Mouse (Mus musculus): ENCODE results near the gene Fam173b. TPM values are rescaled to one million over a fixed set of nuclear protein-coding genes. Genes with fewer than 3 reads are reported as not detected.

Fam173b gene
- polyA plus RNA-seq, 1 experiment, result 4.0 TPM

GRCm38 (mm10) chr15:31586519-31586918 is 15.1 kb upstream of the Fam173b start:
- no peak overlapping the region for H3K27ac ChIP-seq (ENCODE audit: insufficient read depth, low read depth, low read length)
- H3K4me3 ChIP-seq (ENCODE audit: low read depth, low read length), result no peak overlapping the region
- TF ChIP-seq CTCF (IDR thresholded peaks at IDR 0.05; ENCODE audit: extremely low read depth, insufficient read length, insufficient replicate concordance, low read depth, low read length) (peak; percentile 89; the same call in 1 of the 2 replicates), POLR2A (IDR thresholded peaks at IDR 0.05; ENCODE audit: low read depth, low read length) (no peak)
- no peaks in the 10 kb centered on the region for H3K27me3 ChIP-seq (ENCODE audit: control insufficient read depth, insufficient read depth, low read length)
- WGBS, result 3% methylated on average over 4 of the region's 4 CpGs
- peaks cover 28% of the 10 kb centered on the region for H3K36me3 ChIP-seq (ENCODE audit: control insufficient read depth, insufficient read depth, low read length)
- peaks cover 26% of the 10 kb centered on the region for H3K4me1 ChIP-seq (ENCODE audit: control insufficient read depth, insufficient read depth, insufficient read length, low read length)

- Histone ChIP-seq H3K27ac (ENCODE audit: insufficient read depth, low read depth, low read length) (no peak overlapping the region), H3K36me3 (ENCODE audit: control insufficient read depth, insufficient read depth, low read length) (peaks cover 37% of the 10 kb centered on the region), H3K27me3 (ENCODE audit: control insufficient read depth, insufficient read depth, low read length) (no peaks in the 10 kb centered on the region), H3K4me3 (ENCODE audit: low read depth, low read length) (no peak overlapping the region), H3K4me1 (ENCODE audit: control insufficient read depth, insufficient read depth, insufficient read length, low read length) (peaks cover 16% of the 10 kb centered on the region; the same call in 1 of the 2 replicates)
- WGBS, result 54% methylated on average over 2 of the region's 2 CpGs
- TF ChIP-seq CTCF (IDR thresholded peaks at IDR 0.05; ENCODE audit: extremely low read depth, insufficient read length, insufficient replicate concordance, low read depth, low read length) (no peak), POLR2A (IDR thresholded peaks at IDR 0.05; ENCODE audit: low read depth, low read length) (no peak)
These were observed 13.9 kb upstream of the Fam173b start for GRCm38 (mm10) chr15:31587789-31588188.

DNA sequence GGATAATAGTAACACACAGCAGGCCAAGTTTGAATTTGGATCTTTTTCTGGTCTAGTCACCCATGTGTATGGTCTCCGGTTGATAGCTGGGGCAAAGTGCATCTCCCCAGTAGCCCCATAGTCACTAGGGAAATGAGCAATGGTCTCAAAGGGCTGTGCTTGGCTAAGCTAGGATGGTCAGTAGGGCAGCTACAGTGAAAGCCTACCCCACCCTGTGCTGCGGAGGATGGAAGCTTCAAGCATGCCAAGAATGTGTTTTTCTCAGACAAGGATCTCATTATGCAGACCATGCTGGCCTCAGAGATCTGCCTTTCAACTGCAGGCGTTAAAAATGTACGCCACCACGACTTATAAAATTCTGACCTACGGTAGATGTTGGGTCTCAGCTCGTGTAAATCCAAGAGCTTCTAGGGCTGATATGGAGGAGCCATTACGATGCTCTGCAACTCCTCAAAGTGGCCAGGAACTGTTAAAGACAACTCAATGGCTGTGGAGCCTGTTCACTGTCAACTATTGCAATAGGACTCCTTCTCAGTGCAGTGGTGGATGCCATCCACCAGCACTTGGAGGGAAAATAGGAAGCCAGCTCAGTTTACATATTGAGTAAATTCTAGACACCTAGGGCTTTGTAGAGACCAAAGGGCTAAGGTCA is 12.5 kb upstream of the Fam173b start:
- H3K4me1 ChIP-seq (ENCODE audit: control insufficient read depth, insufficient read depth, insufficient read length, low read length), result peaks cover 10% of the 10 kb centered on the region; the same call in 1 of the 2 replicates
- no peak overlapping the region for H3K27ac ChIP-seq (ENCODE audit: insufficient read depth, low read depth, low read length)
- H3K4me3 ChIP-seq (ENCODE audit: low read depth, low read length), result no peak overlapping the region
- 62% methylated on average over 8 of the region's 8 CpGs for WGBS
- TF ChIP-seq CTCF (IDR thresholded peaks at IDR 0.05; ENCODE audit: extremely low read depth, insufficient read length, insufficient replicate concordance, low read depth, low read length) (no peak), POLR2A (IDR thresholded peaks at IDR 0.05; ENCODE audit: low read depth, low read length) (no peak)
- H3K27me3 ChIP-seq (ENCODE audit: control insufficient read depth, insufficient read depth, low read length), result no peaks in the 10 kb centered on the region
- H3K36me3 ChIP-seq (ENCODE audit: control insufficient read depth, insufficient read depth, low read length), result peaks cover 49% of the 10 kb centered on the region

GRCm38 (mm10) chr15:31590176-31590575 is 11.5 kb upstream of the Fam173b start:
- WGBS, result 89% methylated on average over 5 of the region's 5 CpGs
- H3K36me3 ChIP-seq (ENCODE audit: control insufficient read depth, insufficient read depth, low read length), result peaks cover 58% of the 10 kb centered on the region
- TF ChIP-seq POLR2A (IDR thresholded peaks at IDR 0.05; ENCODE audit: low read depth, low read length) (no peak), CTCF (IDR thresholded peaks at IDR 0.05; ENCODE audit: extremely low read depth, insufficient read length, insufficient replicate concordance, low read depth, low read length) (no peak)
- H3K4me3 ChIP-seq (ENCODE audit: low read depth, low read length), result no peak overlapping the region
- no peaks in the 10 kb centered on the region for H3K27me3 ChIP-seq (ENCODE audit: control insufficient read depth, insufficient read depth, low read length)
- H3K27ac ChIP-seq (ENCODE audit: insufficient read depth, low read depth, low read length), result no peak overlapping the region
- H3K4me1 ChIP-seq (ENCODE audit: control insufficient read depth, insufficient read depth, insufficient read length, low read length), result peaks cover 3% of the 10 kb centered on the region; the same call in 1 of the 2 replicates

GRCm38 (mm10) chr15:31592531-31592930 is 9.1 kb upstream of the Fam173b start:
- Histone ChIP-seq H3K27me3 (ENCODE audit: control insufficient read depth, insufficient read depth, low read length) (no peaks in the 10 kb centered on the region), H3K4me3 (ENCODE audit: low read depth, low read length) (no peak overlapping the region), H3K36me3 (ENCODE audit: control insufficient read depth, insufficient read depth, low read length) (peaks cover 70% of the 10 kb centered on the region), H3K4me1 (ENCODE audit: control insufficient read depth, insufficient read depth, insufficient read length, low read length) (no peaks in the 10 kb centered on the region), H3K27ac (ENCODE audit: insufficient read depth, low read depth, low read length) (no peak overlapping the region)
- 74% methylated on average over 8 of the region's 8 CpGs for WGBS
- TF ChIP-seq POLR2A (IDR thresholded peaks at IDR 0.05; ENCODE audit: low read depth, low read length) (no peak), CTCF (IDR thresholded peaks at IDR 0.05; ENCODE audit: extremely low read depth, insufficient read length, insufficient replicate concordance, low read depth, low read length) (no peak)

- WGBS, result 76% methylated on average over 14 of the region's 14 CpGs
- TF ChIP-seq POLR2A (IDR thresholded peaks at IDR 0.05; ENCODE audit: low read depth, low read length) (no peak), CTCF (IDR thresholded peaks at IDR 0.05; ENCODE audit: extremely low read depth, insufficient read length, insufficient replicate concordance, low read depth, low read length) (no peak)
- no peak overlapping the region for H3K27ac ChIP-seq (ENCODE audit: insufficient read depth, low read depth, low read length)
- H3K4me1 ChIP-seq (ENCODE audit: control insufficient read depth, insufficient read depth, insufficient read length, low read length), result no peaks in the 10 kb centered on the region; the same call in 1 of the 2 replicates
- H3K36me3 ChIP-seq (ENCODE audit: control insufficient read depth, insufficient read depth, low read length), result peaks cover 64% of the 10 kb centered on the region
- no peaks in the 10 kb centered on the region for H3K27me3 ChIP-seq (ENCODE audit: control insufficient read depth, insufficient read depth, low read length)
- H3K4me3 ChIP-seq (ENCODE audit: low read depth, low read length), result no peak overlapping the region
These were observed 7.4 kb upstream of the Fam173b start for GRCm38 (mm10) chr15:31594260-31594659.

DNA sequence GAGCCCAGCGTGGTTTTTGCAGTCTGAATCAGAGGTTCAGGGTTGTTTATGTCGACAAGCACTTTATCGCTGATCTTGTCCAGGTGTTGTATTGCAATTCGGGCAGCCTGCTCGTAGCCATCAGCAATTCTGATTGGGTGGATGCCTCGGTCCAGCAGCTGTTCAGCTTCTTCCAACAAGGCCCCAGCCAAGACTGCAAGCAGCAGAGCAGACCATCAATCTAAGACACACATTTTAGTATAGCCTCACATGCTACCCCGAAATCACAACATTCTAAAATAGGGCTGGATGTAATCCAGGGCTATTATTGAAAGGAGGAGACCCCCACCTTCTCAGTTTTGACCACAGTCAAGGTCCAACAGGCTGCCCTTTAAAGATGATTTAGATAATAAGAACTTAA is 6.0 kb upstream of the Fam173b start:
- no peak overlapping the region for H3K4me3 ChIP-seq (ENCODE audit: low read depth, low read length)
- WGBS, result 71% methylated on average over 7 of the region's 7 CpGs
- peaks cover 6% of the 10 kb centered on the region; the same call in 1 of the 2 replicates for H3K4me1 ChIP-seq (ENCODE audit: control insufficient read depth, insufficient read depth, insufficient read length, low read length)
- H3K27me3 ChIP-seq (ENCODE audit: control insufficient read depth, insufficient read depth, low read length), result no peaks in the 10 kb centered on the region
- TF ChIP-seq CTCF (IDR thresholded peaks at IDR 0.05; ENCODE audit: extremely low read depth, insufficient read length, insufficient replicate concordance, low read depth, low read length) (no peak), POLR2A (IDR thresholded peaks at IDR 0.05; ENCODE audit: low read depth, low read length) (no peak)
- peaks cover 51% of the 10 kb centered on the region for H3K36me3 ChIP-seq (ENCODE audit: control insufficient read depth, insufficient read depth, low read length)
- no peak overlapping the region for H3K27ac ChIP-seq (ENCODE audit: insufficient read depth, low read depth, low read length)

Measured in small intestine, adult 2 months (tissue).